Mouse (Mus musculus): ENCODE measurements around the gene Ubald1. TPM values are rescaled to one million over a fixed set of nuclear protein-coding genes. Genes with fewer than 3 reads are reported as not detected.

Gene Ubald1
- polyA plus RNA-seq (2012; rRNA removed): 50.0 and 54.2 TPM in 2 replicates

DNA sequence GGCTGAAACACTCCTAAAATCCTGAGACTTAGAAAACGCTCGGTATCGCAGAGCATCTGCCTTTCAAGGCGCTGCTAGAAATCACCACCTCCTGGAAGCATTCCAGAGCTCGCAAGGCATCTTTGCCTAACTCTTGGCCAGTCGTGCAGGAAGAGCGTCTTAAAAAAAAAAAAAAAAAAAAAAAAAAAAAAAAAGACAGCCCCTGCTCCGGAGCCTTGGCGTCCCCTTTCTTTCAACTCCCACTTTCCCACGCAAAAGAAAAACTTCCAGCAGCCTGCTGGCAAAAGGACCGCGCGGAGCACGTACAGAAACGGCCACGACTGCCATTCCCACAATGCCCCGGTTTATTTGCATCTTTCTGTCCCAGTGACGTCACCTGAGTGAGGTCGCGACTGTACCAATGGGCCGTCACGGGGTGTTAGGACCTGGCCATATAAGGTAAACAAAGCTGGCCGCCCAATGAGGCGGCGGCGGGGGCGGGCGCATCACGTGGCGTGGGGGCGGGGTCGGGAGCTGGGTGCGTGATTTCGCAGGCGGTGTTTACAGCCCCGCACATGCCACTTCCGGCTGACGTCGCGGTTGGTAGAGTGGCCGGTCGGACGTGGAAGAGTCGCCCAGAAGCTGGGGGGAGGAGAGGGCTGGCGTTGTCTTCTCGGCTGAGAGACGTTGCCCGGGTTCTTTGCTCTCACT is at the start of gene Ubald1:
Gene Ubald1, minus strand, starts transcription at position 180 of the 690 bp plus-strand sequence.

DNA sequence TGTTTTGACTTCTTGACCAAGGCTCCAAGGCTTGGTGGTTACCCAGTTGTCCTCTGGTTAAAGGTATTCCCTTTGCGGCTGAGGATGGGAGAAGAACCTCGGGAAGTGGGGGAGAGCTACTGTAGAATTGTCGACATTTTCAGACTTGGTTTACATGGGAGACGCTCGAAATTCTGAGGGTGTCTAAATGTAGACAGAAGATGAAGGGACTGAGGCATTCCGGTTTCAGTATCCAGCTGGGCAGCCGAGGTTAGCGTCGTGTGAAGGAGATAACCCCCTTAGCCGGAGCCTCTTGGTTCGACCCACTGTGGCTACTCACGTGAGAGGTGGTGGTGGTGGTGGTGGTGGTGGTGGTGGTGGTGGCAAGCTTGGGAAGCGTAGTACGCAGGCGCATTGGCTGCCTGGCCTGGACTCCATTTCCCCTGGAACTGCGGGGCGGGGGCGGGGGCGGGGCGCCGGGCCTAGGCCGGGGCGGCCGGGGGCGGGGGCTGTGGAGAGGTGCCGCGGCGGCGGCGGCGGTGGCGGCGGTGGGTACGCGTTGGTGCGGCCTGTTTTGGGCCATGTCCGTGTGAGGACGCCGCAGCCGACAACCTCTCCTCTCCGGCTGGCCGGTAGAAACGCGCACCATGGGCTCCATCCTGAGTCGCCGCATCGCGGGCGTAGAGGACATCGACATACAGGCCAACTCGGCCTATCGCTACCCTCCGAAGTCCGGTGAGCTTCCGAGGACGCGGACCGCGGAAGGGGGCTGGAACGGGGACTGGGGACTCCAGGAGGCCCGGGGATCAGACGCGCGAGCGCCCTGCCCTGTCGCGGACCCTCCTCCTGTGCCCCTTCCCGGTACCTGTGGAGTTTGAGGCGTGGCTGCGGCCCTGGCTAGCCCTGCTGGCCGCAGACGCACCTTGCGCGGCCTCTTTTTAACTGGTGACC is 5.9 kb upstream of the Ubald1 start, which contains the start of gene Mgrn1:
Gene Mgrn1, plus strand, starts transcription at position 490 of the 930 bp plus-strand sequence.

DNA sequence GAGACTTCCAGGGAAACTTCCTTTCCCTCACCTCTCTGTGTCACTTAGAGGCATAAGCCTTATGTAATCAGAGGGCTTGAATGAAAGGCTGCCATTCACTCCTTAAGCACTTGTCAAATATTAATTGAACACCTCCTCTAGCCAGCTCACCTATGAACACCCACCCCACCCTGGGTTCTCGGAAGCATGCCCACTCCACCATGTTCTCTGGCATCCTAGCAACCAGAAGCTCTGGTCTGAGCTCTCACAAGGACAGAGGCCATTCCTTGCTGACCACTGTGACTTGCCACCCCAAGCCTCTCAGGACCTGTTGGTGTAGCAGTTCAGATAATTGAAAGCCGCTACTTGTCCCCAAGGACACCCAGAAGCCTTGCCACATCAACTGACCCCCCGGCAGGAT is 44.9 kb downstream of the Ubald1 start, which contains the start of gene 4930562C15Rik:
Gene 4930562C15Rik, plus strand, starts transcription at position 226 of the 400 bp plus-strand sequence.

Other genes with a start within 250 kb of the Ubald1 start
- gene Vasn, start 240.4 kb downstream of the Ubald1 start, polyA plus RNA-seq (2012; rRNA removed): 19.5 and 20.6 TPM in 2 replicates
- gene Dnaja3, start 240.3 kb downstream of the Ubald1 start, polyA plus RNA-seq (2012; rRNA removed): 20.0 and 21.0 TPM in 2 replicates
- gene Coro7, start 200.5 kb downstream of the Ubald1 start, polyA plus RNA-seq (2012; rRNA removed): 52.6 and 56.6 TPM in 2 replicates
- 5.5 and 5.8 TPM in 2 replicates for gene Nmral1, start 161.0 kb downstream of the Ubald1 start, polyA plus RNA-seq (2012; rRNA removed)
- gene Hmox2, start 154.0 kb downstream of the Ubald1 start, polyA plus RNA-seq (2012; rRNA removed): 13.3 and 16.3 TPM in 2 replicates
- gene Cdip1, start 90.0 kb downstream of the Ubald1 start, polyA plus RNA-seq (2012; rRNA removed): 58.9 and 69.7 TPM in 2 replicates
- not detected in 2 replicates for gene 4930562C15Rik, start 44.9 kb downstream of the Ubald1 start, polyA plus RNA-seq (2012; rRNA removed)
- gene Mgrn1, start 5.9 kb upstream of the Ubald1 start, polyA plus RNA-seq (2012; rRNA removed): 150 and 154 TPM in 2 replicates
- gene Nudt16l1, start 58.4 kb upstream of the Ubald1 start, polyA plus RNA-seq (2012; rRNA removed): 61.3 and 73.2 TPM in 2 replicates
- gene Anks3, start 83.9 kb upstream of the Ubald1 start, polyA plus RNA-seq (2012; rRNA removed): 47.4 and 47.8 TPM in 2 replicates
- gene Sept12, start 117.5 kb upstream of the Ubald1 start, polyA plus RNA-seq (2012; rRNA removed): not detected in 2 replicates
- gene Smim22, start 127.0 kb upstream of the Ubald1 start, polyA plus RNA-seq (2012; rRNA removed): 177 and 286 TPM in 2 replicates
- gene Rogdi, start 133.2 kb upstream of the Ubald1 start, polyA plus RNA-seq (2012; rRNA removed): 64.7 and 69.2 TPM in 2 replicates
- gene Glyr1, start 169.5 kb upstream of the Ubald1 start, polyA plus RNA-seq (2012; rRNA removed): 44.5 and 45.5 TPM in 2 replicates
- gene Ubn1, start 169.7 kb upstream of the Ubald1 start, polyA plus RNA-seq (2012; rRNA removed): 26.9 and 27.8 TPM in 2 replicates